Mouse (Mus musculus) midbrain, embryonic 13.5 days (tissue): ENCODE measurements at regions not wholly inside any gene's neighbourhood (a gene's known extent, or its start where the extent isn't known, plus 50 kb on each side); places are given as distances from the start of the nearest gene placed in this dataset.

Source experiments
- ATAC-seq: fragments of 200-750 bp; cut with Nextera tagmentation; 2 replicates; pipeline ENCODE4 v1.8.0; 2017; ENCODE audit warnings: mild to moderate bottlenecking, moderate TSS enrichment, moderate library complexity
- H3K27ac ChIP-seq: fragments of 300-500 bp; sonication (generic); 2 replicates; pipeline ENCODE4 v1.5.1; 2015; ENCODE audit warnings: inconsistent platforms, mild to moderate bottlenecking, moderate library complexity
- H3K27me3 ChIP-seq: fragments of 300-500 bp; sonication (generic); 2 replicates; pipeline ENCODE4 v1.6.1; 2015; ENCODE audit warnings: mild to moderate bottlenecking, inconsistent platforms
- H3K36me3 ChIP-seq: fragments of 300-500 bp; sonication (generic); 2 replicates; pipeline ENCODE4 v1.6.1; 2015; ENCODE audit warnings: mild to moderate bottlenecking, inconsistent platforms
- H3K4me1 ChIP-seq: fragments of 300-500 bp; sonication (generic); replicated peaks from 2 replicates; pipeline ENCODE4 v1.6.1; 2015; ENCODE audit warnings: inconsistent platforms
- H3K4me2 ChIP-seq: fragments of 300-500 bp; sonication (generic); replicated peaks from 2 replicates; pipeline ENCODE4 v1.6.1; 2015; ENCODE audit warnings: moderate library complexity, mild to moderate bottlenecking, inconsistent platforms
- H3K4me3 ChIP-seq: fragments of 300-500 bp; sonication (generic); replicated peaks from 2 replicates; pipeline ENCODE4 v1.5.1; 2015; ENCODE audit warnings: mild to moderate bottlenecking, inconsistent platforms
- H3K9ac ChIP-seq: fragments of 300-500 bp; sonication (generic); replicated peaks from 2 replicates; pipeline ENCODE4 v1.6.1; 2015; ENCODE audit warnings: mild to moderate bottlenecking, inconsistent platforms
- H3K9me3 ChIP-seq: fragments of 300-500 bp; sonication (generic); 2 replicates; pipeline ENCODE4 v1.6.1; 2016; ENCODE audit warnings: mild to moderate bottlenecking, inconsistent platforms
- WGBS: fragments of 180-500 bp; shearing (Covaris S2); methylation state at CpG from one replicate; pipeline ENCODE4 v1.1.7; 2015; 5-methylcytosine and 5-hydroxymethylcytosine counted together

DNA sequence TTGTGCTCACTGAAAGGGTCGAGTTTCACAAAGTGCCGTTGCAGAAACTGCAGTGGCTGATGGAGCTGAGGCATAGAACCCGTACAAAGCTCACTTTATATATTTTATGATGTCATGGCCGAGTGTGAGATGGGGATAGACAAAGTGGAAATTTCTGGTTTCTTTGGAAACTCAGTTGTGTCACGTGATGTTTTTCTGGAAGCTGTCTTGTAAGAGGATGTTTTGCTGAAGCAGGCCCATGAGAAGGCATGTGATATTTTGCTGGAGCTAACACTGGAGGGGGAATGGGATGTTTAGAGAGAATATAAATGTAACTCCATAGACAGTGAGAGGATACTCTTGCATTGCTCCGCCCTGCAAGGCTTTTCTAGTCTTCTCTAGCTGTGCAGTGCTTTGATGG, 311.7 kb downstream of the Tmem132b start:
- Histone ChIP-seq H3K9me3 (peaks cover 4% of the 10 kb centered on the region; the same call in 1 of the 2 replicates), H3K27me3 (no peaks in the 10 kb centered on the region), H3K4me1 (no peaks in the 10 kb centered on the region), H3K4me2 (no peak overlapping the region), H3K36me3 (no peaks in the 10 kb centered on the region), H3K9ac (no peak overlapping the region), H3K4me3 (no peak overlapping the region), H3K27ac (no peak overlapping the region)
- no peak for ATAC-seq
- WGBS = 82% methylated on average over 6 of the region's 6 CpGs

DNA sequence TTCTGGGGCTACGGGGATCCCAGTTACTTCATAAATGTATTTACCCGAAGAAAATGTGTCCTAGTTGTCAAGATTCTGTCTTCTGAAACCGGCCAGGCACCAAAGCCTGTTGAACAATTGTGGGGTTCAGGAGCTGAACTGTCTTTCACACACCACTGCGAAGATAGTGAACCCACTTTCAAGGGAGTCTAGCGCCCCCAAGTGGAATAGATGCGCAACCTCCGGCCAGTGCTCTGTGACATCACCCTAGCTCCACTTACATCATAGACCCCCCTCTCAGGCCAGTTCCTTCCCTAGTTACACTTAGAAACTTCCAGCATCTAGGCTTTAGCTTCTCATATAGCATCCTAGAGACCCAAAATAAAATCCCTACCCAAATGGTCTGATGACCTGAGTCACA, 318.1 kb downstream of the Tmem132b start:
- Histone ChIP-seq H3K36me3 (no peaks in the 10 kb centered on the region), H3K4me2 (no peak overlapping the region), H3K4me1 (no peaks in the 10 kb centered on the region), H3K27ac (no peak overlapping the region), H3K27me3 (no peaks in the 10 kb centered on the region), H3K4me3 (no peak overlapping the region), H3K9ac (no peak overlapping the region), H3K9me3 (no peaks in the 10 kb centered on the region)
- WGBS = 86% methylated on average over 7 of the region's 7 CpGs
- no peak for ATAC-seq

DNA sequence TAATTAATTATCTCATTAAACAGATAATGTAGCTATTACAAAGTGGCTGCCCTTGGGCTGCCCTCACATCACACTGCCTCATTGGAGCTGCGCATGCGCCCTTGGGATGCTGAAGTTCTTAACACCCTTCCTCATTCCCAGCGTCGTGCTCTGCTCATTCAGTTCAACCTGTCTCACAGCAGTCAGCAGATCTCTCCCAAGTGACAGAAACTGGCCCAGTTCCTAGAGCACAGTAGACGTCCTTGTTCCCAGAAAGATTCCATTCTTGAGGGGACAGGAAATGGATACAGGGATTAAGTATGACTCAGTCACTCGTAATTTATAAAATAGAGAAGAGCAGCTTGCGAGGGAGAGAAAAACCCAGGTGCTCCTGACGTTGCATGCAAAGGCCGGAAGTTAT, 344.7 kb downstream of the Tmem132b start:
- no peak for ATAC-seq
- H3K27ac ChIP-seq = no peak overlapping the region
- H3K4me3 ChIP-seq = no peak overlapping the region
- no peaks in the 10 kb centered on the region for H3K4me1 ChIP-seq
- H3K36me3 ChIP-seq = no peaks in the 10 kb centered on the region
- H3K9ac ChIP-seq = no peak overlapping the region
- no peaks in the 10 kb centered on the region for H3K27me3 ChIP-seq
- H3K4me2 ChIP-seq = no peak overlapping the region
- 86% methylated on average over 9 of the region's 9 CpGs for WGBS
- no peaks in the 10 kb centered on the region for H3K9me3 ChIP-seq

DNA sequence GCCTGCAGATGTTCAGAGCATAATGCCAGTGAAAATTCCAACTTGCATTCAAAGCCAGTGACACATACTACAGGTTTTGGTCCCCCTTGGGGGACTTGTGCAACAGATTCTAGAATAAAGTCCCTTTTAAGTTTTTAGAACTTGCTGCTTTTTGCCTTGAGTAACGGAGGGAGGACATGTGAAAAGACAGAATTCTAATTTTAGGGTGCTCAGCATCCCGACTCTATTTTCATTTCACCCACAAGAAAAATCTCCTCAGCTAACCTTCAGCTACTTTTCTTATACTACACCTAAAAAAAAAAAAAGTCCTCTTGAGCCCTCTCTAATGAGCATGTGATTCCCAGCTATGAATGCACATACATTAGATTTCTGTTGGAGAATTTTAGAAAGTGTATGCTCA, 357.3 kb downstream of the Tmem132b start:
- no peak overlapping the region for H3K4me3 ChIP-seq
- H3K4me1 ChIP-seq = no peaks in the 10 kb centered on the region
- no peak overlapping the region for H3K9ac ChIP-seq
- H3K27ac ChIP-seq = no peak overlapping the region
- no peaks in the 10 kb centered on the region for H3K27me3 ChIP-seq
- H3K4me2 ChIP-seq = no peak overlapping the region
- H3K9me3 ChIP-seq = no peaks in the 10 kb centered on the region; the same call in 1 of the 2 replicates
- 88% methylated on average over 2 of the region's 2 CpGs for WGBS
- no peaks in the 10 kb centered on the region for H3K36me3 ChIP-seq
- no peak for ATAC-seq

DNA sequence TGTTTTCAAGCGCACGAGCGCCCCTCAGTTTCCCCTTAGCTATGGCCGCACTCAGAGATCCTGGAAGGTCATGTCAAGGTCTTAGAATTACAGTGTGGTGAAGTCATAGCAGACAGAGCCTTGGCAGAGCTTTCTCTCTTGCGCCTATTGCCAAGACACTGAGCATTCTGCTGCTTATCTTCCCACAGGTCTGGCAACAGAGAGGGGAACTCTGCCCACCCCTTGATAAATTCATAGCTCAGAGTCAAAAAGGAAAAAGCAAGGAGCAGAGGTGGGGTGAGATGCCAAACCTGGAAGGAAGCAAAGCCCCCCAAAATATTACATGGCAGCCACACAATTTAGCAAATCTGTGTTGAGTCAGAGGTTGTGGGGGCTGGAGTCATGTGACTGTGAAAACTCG, 362.3 kb downstream of the Tmem132b start:
- H3K4me3 ChIP-seq = no peak overlapping the region
- H3K4me1 ChIP-seq = no peaks in the 10 kb centered on the region
- H3K27me3 ChIP-seq = no peaks in the 10 kb centered on the region
- no peaks in the 10 kb centered on the region; the same call in 1 of the 2 replicates for H3K9me3 ChIP-seq
- no peak for ATAC-seq
- no peak overlapping the region for H3K9ac ChIP-seq
- no peaks in the 10 kb centered on the region for H3K36me3 ChIP-seq
- no peak overlapping the region for H3K4me2 ChIP-seq
- H3K27ac ChIP-seq = no peak overlapping the region
- 92% methylated on average over 6 of the region's 6 CpGs for whole genome bisulfite sequencing

DNA sequence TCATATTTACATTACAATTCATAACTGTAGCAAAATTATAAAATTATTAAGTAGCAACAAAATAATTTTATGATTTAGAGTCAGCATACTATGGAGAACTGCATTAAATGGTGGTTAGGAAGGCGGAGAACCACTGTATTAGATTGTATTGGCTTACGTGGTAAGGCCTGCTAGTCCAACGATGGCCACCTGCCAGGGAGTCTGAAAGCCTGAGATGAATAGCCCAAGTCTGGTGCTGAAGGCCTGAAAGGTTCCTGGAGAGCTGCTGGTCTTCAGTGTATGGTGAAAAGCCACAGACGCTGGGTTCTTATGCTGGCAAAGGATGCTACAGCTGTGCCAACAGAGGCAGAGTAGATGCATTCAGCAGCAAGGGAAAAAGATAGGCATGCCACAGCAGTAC, 370.5 kb downstream of the Tmem132b start:
- Histone ChIP-seq H3K9me3 (no peaks in the 10 kb centered on the region), H3K4me3 (no peak overlapping the region), H3K36me3 (no peaks in the 10 kb centered on the region), H3K4me1 (no peaks in the 10 kb centered on the region), H3K4me2 (no peak overlapping the region), H3K9ac (no peak overlapping the region), H3K27me3 (no peaks in the 10 kb centered on the region), H3K27ac (no peak overlapping the region)
- ATAC-seq = no peak
- 84% methylated on average over 4 of the region's 4 CpGs for WGBS

DNA sequence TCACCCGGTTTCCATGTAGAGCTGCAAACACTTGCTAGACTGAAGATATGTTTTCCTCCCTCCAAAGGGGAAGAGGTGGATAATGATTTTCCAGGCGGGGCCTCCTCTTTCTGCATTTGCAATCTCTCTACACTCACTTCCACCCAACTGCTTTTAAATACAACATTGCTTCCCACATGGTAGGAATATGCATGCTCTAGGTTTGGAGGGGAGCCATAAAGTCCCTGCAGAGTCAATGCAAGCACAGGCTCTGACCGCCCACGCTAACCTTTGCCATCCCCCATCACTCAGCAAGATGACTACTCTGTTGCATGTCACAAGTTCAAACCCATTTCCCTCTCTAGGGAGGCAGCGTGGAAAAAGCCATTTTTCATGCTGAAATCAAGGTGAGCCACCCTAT, 372.9 kb downstream of the Tmem132b start:
- H3K4me2 ChIP-seq = no peak overlapping the region
- H3K9ac ChIP-seq = no peak overlapping the region
- no peaks in the 10 kb centered on the region for H3K9me3 ChIP-seq
- no peak for ATAC-seq
- no peak overlapping the region for H3K4me3 ChIP-seq
- no peak overlapping the region for H3K27ac ChIP-seq
- no peaks in the 10 kb centered on the region for H3K27me3 ChIP-seq
- WGBS = 84% methylated on average over 5 of the region's 5 CpGs
- H3K36me3 ChIP-seq = no peaks in the 10 kb centered on the region
- no peaks in the 10 kb centered on the region for H3K4me1 ChIP-seq

DNA sequence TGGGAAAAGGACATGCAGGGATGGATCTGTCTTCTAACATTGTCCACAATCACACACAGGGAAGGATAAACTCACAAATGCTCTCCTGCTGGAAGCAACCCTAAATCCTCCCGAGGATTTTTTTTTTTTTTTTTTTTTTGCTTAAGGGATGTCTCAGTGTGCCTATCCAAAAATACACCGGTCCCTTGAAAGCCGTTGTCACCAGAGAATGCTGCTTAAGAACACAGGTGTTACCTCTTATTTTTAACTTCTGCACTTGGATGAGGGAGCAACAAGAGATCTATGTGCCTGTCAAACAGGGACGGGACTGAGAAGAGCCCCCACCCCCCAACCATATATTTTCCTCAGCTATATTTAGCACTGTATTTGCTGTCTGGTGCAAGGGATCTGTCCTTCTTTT, 375.8 kb downstream of the Tmem132b start:
- no peaks in the 10 kb centered on the region for H3K9me3 ChIP-seq
- no peaks in the 10 kb centered on the region for H3K4me1 ChIP-seq
- H3K4me2 ChIP-seq = no peak overlapping the region
- H3K27ac ChIP-seq = no peak overlapping the region
- H3K36me3 ChIP-seq = no peaks in the 10 kb centered on the region
- H3K27me3 ChIP-seq = no peaks in the 10 kb centered on the region
- no peak for ATAC-seq
- H3K4me3 ChIP-seq = no peak overlapping the region
- no peak overlapping the region for H3K9ac ChIP-seq
- 94% methylated on average over 4 of the region's 4 CpGs for WGBS

DNA sequence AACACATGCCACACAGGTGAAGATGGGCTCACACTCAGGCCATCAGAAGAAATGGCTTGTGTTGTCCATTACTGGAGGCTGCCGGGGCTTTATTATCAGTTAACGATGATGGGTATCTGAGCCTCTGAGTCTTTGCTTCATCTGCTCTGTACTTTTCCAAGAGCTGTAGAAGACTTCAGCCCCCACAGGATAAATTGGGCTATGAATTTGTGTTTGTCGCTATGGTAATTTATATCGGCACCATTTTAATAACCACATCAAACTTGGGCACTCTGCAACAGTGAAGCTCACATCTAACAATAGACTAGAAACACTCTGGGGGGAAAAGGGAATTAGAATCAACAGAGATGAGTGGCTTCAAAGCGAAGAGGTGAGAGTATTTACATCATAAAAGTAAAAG, 376.3 kb downstream of the Tmem132b start:
- no peak for ATAC-seq
- H3K9me3 ChIP-seq = no peaks in the 10 kb centered on the region
- H3K4me1 ChIP-seq = no peaks in the 10 kb centered on the region
- H3K27ac ChIP-seq = no peak overlapping the region
- H3K4me3 ChIP-seq = no peak overlapping the region
- no peaks in the 10 kb centered on the region for H3K36me3 ChIP-seq
- no peaks in the 10 kb centered on the region for H3K27me3 ChIP-seq
- H3K4me2 ChIP-seq = no peak overlapping the region
- 92% methylated on average over 5 of the region's 5 CpGs for WGBS
- H3K9ac ChIP-seq = no peak overlapping the region

DNA sequence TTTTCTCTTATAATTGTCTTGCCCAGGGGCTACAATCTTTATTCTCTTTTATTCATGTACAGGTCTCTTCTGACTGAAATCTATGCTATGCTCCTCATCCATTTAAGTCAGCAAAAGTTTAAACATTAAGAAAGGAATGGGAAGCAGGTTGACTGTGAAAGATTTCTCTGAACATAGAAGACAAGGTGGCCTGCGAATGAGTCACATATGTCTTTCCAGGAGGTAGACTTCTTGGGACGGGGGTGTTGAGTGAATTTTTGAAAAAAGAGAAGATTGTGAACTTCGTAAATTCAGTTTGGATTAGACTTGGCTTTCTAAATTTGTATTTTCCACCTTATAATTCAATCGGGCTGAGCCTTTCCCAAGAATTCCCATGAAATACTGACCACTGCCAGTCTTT, 384.3 kb downstream of the Tmem132b start:
- no peak for ATAC-seq
- no peak overlapping the region for H3K9ac ChIP-seq
- no peaks in the 10 kb centered on the region for H3K27me3 ChIP-seq
- peaks cover 8% of the 10 kb centered on the region for H3K4me1 ChIP-seq
- no peak overlapping the region for H3K4me2 ChIP-seq
- no peaks in the 10 kb centered on the region for H3K9me3 ChIP-seq
- no peaks in the 10 kb centered on the region for H3K36me3 ChIP-seq
- no peak overlapping the region for H3K4me3 ChIP-seq
- 92% methylated on average over 4 of the region's 4 CpGs for WGBS
- no peak overlapping the region for H3K27ac ChIP-seq

DNA sequence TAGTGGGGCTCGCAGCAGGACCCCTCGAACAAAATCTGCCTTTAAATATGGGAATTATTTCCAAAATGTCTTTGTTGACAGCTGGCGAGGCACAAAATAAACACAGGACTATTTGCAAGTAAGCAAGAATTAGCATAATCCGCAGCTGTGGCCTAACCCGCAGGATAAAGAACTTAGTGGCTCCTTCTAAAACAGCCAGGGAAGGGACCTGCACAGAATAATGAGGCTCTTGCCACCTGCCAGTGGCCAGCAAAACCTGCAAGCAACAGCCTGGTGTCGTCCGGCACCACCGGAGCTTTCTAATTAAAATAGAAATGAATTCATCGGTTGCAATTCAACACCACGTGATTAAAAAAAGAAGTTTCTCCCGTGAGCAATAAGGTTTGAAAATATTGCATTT, 389.4 kb downstream of the Tmem132b start:
- Histone ChIP-seq H3K9ac (no peak overlapping the region), H3K36me3 (no peaks in the 10 kb centered on the region), H3K4me2 (peak overlapping the region; percentile 23), H3K4me3 (no peak overlapping the region), H3K4me1 (peaks cover 21% of the 10 kb centered on the region), H3K9me3 (no peaks in the 10 kb centered on the region), H3K27me3 (peaks cover 9% of the 10 kb centered on the region; the same call in 1 of the 2 replicates), H3K27ac (peak overlapping the region; percentile 69)
- ATAC-seq = peak; percentile 58; the same call in 1 of the 2 replicates
- 4% methylated on average over 11 of the region's 11 CpGs for WGBS

DNA sequence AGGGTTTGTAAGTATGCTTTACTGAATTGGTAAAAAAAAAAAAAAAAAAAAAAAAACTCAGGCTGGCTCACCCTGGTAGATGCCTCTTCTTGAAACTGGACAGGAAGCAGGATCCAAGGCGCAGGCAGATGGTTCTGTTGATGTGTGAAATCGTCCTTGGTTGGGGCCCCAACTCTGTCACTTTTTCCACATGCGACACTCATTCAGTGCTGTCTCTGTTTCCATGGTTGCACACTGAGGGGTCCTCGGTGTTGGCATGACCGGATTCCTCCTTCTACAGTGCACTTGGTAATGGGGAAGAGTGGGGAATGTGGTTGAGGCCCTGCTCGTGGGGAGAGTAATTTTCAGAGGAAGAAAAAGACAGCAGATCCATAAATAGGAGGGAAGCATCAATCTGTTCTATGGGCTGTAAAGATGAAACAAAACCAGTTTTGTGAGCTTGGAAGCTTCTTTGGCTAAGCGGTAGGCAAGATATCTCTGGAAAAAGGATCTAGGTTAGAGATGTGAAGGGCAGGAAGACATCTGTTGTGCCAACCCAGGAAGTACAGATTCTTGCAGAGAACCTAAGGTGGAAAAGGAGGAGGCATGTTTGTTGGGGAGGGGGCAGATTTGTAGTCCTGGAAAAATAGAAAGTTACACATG, 394.4 kb downstream of the Tmem132b start:
- Histone ChIP-seq H3K4me2 (no peak overlapping the region), H3K27ac (no peak overlapping the region), H3K9ac (no peak overlapping the region), H3K36me3 (no peaks in the 10 kb centered on the region), H3K4me3 (no peak overlapping the region), H3K27me3 (peaks cover 9% of the 10 kb centered on the region; the same call in 1 of the 2 replicates), H3K4me1 (peaks cover 13% of the 10 kb centered on the region), H3K9me3 (no peaks in the 10 kb centered on the region)
- no peak for ATAC-seq
- 58% methylated on average over 7 of the region's 7 CpGs for WGBS

DNA sequence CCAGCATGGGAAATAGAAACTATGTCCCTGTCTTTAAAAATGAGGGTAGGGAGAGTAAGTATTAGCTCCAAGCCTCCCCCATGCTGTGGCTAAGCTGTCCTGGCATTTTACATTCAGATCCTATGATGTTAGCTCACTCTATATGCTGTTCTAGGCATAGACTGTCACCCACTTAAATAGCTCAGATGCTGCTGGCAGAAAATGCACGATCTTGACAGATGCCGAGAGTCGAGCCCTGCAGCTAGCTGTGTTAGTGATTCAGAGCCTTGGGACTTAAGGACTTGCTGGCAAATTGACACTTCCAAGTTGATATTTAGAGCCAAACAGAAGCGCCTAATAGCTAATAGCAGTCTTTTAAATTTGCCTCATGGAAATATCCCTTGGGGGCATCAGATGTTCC, 399.9 kb downstream of the Tmem132b start:
- H3K27ac ChIP-seq = no peak overlapping the region
- ATAC-seq = no peak
- no peaks in the 10 kb centered on the region; the same call in 1 of the 2 replicates for H3K4me1 ChIP-seq
- no peaks in the 10 kb centered on the region for H3K27me3 ChIP-seq
- H3K9ac ChIP-seq = no peak overlapping the region
- H3K4me2 ChIP-seq = no peak overlapping the region
- no peaks in the 10 kb centered on the region for H3K36me3 ChIP-seq
- H3K9me3 ChIP-seq = no peaks in the 10 kb centered on the region
- no peak overlapping the region for H3K4me3 ChIP-seq
- WGBS = 69% methylated on average over 4 of the region's 4 CpGs
